Mouse (Mus musculus) kidney, embryonic 15.5 days (tissue): ENCODE data around the gene Gm19684. TPM values are rescaled to one million over a fixed set of nuclear protein-coding genes. Genes with fewer than 3 reads are reported as not detected.
A peak's percentile ranks its signal among the peaks of the same experiment; 100 is the strongest.
"Not testable (repeated sequence)": the region's sequence is repeated elsewhere in the genome, so short reads cannot be mapped to it uniquely, and the experiment has no call there.

ENCODE experiments used
- ATAC-seq: fragments of 200-750 bp; cut with Nextera tagmentation; replicated peaks from 2 replicates; pipeline ENCODE4 v1.8.0; 2017; ENCODE audit warnings: moderate TSS enrichment; ENCODE audit not compliant: low FRiP score
- H3K27ac ChIP-seq: fragments of 300-500 bp; sonication (generic); 2 replicates; pipeline ENCODE4 v1.5.1; 2015; ENCODE audit warnings: mild to moderate bottlenecking, inconsistent platforms
- H3K27me3 ChIP-seq: fragments of 300-500 bp; sonication (generic); 2 replicates; pipeline ENCODE4 v1.6.1; 2015; ENCODE audit warnings: inconsistent platforms
- H3K36me3 ChIP-seq: fragments of 300-500 bp; sonication (generic); 2 replicates; pipeline ENCODE4 v1.6.1; 2015; ENCODE audit warnings: inconsistent platforms
- H3K4me1 ChIP-seq: fragments of 300-500 bp; sonication (generic); 2 replicates; pipeline ENCODE4 v1.6.1; 2015; ENCODE audit warnings: inconsistent platforms
- H3K4me2 ChIP-seq: fragments of 300-500 bp; sonication (generic); 2 replicates; pipeline ENCODE4 v1.6.1; 2015; ENCODE audit warnings: moderate library complexity, mild to moderate bottlenecking, inconsistent platforms
- H3K4me3 ChIP-seq: fragments of 300-500 bp; sonication (generic); replicated peaks from 2 replicates; pipeline ENCODE4 v1.5.1; 2015; ENCODE audit warnings: mild to moderate bottlenecking, inconsistent platforms
- H3K9ac ChIP-seq: fragments of 300-500 bp; sonication (generic); 2 replicates; pipeline ENCODE4 v1.6.1; 2015; ENCODE audit warnings: mild to moderate bottlenecking, inconsistent platforms
- H3K9me3 ChIP-seq: fragments of 300-500 bp; sonication (generic); replicated peaks from 2 replicates; pipeline ENCODE4 v1.6.1; 2016; ENCODE audit warnings: inconsistent platforms
- WGBS: fragments of 180-500 bp; shearing (Covaris S2); methylation state at CpG from one replicate; pipeline ENCODE4 v1.1.7; 2015; ENCODE audit warnings: mixed read lengths; 5-methylcytosine and 5-hydroxymethylcytosine counted together
- polyA plus RNA-seq: library from polyadenylated mRNA; unstranded; fragments of >200 nt; fragmentation: Nextera tagmentation; extraction: Ambion mirVana; gene quantifications from 2 replicates; pipeline ENCODE4 v1.2.1, GENCODE M21; 2015

The Gm19684 gene
- not detected in 2 replicates for polyA plus RNA-seq

DNA sequence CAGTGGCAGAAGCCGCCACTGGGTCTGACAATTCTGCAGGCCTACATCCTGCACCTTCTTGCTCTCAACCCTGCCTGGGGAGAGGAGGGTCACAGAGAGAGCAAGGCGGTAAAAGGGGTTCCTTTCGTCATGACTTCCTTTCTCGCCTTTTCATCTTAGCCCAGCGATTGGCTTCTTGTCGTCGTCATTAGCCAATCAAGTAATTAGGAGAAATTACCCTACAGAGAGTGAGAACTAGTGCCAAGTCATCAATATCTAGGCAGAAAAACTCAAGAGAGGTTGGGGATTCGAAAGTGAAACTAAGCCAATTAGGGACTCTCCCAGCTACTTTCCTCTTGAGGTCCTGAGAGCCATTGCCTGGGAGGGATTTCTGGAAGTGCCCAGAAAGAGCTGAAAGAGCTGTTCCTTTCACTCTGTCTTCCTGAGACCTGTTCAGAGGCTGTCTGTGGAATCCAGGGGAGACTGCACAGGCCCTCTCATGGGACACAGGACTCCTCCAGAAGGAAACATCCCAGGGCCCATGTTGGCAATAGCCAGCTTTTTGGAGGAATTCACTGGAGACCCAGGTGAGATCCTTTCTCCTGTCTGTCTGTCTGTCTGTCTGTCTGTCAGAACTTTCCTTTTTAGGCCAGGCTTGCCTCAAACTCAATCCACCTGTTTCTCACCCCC is at the start of gene Gm19684:
Gm19684 (plus strand) TSS at position 327 of the 669 bp plus-strand sequence.
- not testable (repeated sequence) for H3K9me3 ChIP-seq, H3K36me3 ChIP-seq, H3K9ac ChIP-seq, H3K4me1 ChIP-seq, H3K27ac ChIP-seq
- peak; percentile 56; the same call in 1 of the 2 replicates for ATAC-seq
- 4% methylated on average over 8 of the region's 8 CpGs for WGBS
- H3K4me3 ChIP-seq: peak within 1 kb of the TSS; percentile 17
- H3K27me3 ChIP-seq: peaks cover 41% of the 10 kb centered on the region
- peak within 1 kb of the TSS; percentile 47 for H3K4me2 ChIP-seq

- not testable (repeated sequence) for H3K9me3 ChIP-seq, H3K27ac ChIP-seq, ATAC-seq, H3K9ac ChIP-seq, H3K4me3 ChIP-seq, H3K4me2 ChIP-seq, H3K36me3 ChIP-seq
- Histone ChIP-seq H3K27me3 (peaks cover 45% of the 10 kb centered on the region), H3K4me1 (peaks cover 12% of the 10 kb centered on the region)
These were observed 39.6 kb upstream of the Gm19684 start for GRCm38 (mm10) chr17:36081901-36082300.

DNA sequence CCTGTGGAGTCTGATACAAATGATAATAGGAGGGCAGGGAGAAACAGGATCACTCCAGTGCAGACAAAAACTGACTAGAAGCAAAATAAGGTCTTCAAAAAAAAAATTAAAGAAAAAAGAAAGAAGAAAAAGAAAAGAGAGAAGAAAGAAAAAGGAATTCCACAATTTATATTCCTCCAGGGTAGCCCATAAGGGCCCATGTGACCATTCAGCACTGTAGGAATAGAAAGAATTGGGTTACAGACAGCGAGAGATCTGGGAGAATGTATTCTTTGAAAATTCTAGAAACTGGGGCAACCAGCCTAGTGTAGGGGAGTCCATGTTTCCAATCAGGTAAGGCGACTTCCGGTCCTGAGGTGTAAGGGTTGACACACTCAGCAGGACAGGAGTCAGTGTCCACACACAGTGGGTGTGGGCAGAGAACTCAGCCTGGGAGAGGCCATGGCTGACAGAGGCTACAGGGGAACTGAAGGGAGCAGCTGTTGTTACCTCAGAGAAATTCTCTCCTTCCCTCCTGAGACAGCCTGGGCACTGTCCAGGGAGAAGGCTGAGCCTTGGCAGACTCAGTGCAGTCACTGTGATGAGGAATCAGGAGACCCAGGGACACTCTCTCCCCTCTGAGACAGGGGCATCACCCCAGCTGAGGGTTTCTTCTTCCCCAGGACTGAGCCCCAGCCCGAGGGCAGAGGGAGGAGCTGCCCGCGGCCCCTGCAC is 38.8 kb upstream of the Gm19684 start:
- H3K9ac ChIP-seq, H3K27ac ChIP-seq: not testable (repeated sequence)
- H3K4me2 ChIP-seq: peak overlapping the region; percentile 97

GRCm38 (mm10) chr17:36083266-36083869 is 38.1 kb upstream of the Gm19684 start:
- no peak overlapping the region for H3K27ac ChIP-seq
- peaks cover 12% of the 10 kb centered on the region for H3K4me1 ChIP-seq
- no peaks in the 10 kb centered on the region for H3K9me3 ChIP-seq
- ATAC-seq: peak; percentile 88
- no peaks in the 10 kb centered on the region for H3K36me3 ChIP-seq
- H3K9ac ChIP-seq: peak overlapping the region; percentile 47; the same call in 1 of the 2 replicates
- H3K27me3 ChIP-seq: peaks cover 45% of the 10 kb centered on the region
- WGBS: 1% methylated on average over 46 of the region's 46 CpGs
- peak overlapping the region; percentile 52 for H3K4me3 ChIP-seq
- peak overlapping the region; percentile 97 for H3K4me2 ChIP-seq

More for the DNA sequence above, 38.8 kb upstream of the Gm19684 start:
- peaks cover 12% of the 10 kb centered on the region for H3K4me1 ChIP-seq
- H3K27me3 ChIP-seq: peaks cover 45% of the 10 kb centered on the region
- H3K9me3 ChIP-seq, H3K36me3 ChIP-seq: not testable (repeated sequence)
- 33% methylated on average over 6 of the region's 6 CpGs for WGBS
- H3K4me3 ChIP-seq: peak overlapping the region; percentile 52
- ATAC-seq: peak; percentile 14; the same call in 1 of the 2 replicates

GRCm38 (mm10) chr17:36083870-36084451 is 37.5 kb upstream of the Gm19684 start:
- Histone ChIP-seq H3K27ac (no peak overlapping the region), H3K36me3 (no peaks in the 10 kb centered on the region), H3K9ac (peak overlapping the region; percentile 47; the same call in 1 of the 2 replicates), H3K4me3 (peak overlapping the region; percentile 52), H3K27me3 (peaks cover 45% of the 10 kb centered on the region), H3K9me3 (no peaks in the 10 kb centered on the region), H3K4me1 (peaks cover 12% of the 10 kb centered on the region), H3K4me2 (peak overlapping the region; percentile 97)
- no peak; the same call in 1 of the 2 replicates for ATAC-seq
- under 1% methylated on average over 40 of the region's 42 CpGs for WGBS

- H3K4me2 ChIP-seq, ATAC-seq, H3K36me3 ChIP-seq, H3K4me3 ChIP-seq, H3K9me3 ChIP-seq, H3K9ac ChIP-seq, H3K27ac ChIP-seq: not testable (repeated sequence)
- Histone ChIP-seq H3K27me3 (peaks cover 45% of the 10 kb centered on the region), H3K4me1 (peaks cover 12% of the 10 kb centered on the region)
- 71% methylated on average over 1 of the region's 1 CpGs for WGBS
These were observed 35.5 kb upstream of the Gm19684 start for GRCm38 (mm10) chr17:36085976-36086375.

DNA sequence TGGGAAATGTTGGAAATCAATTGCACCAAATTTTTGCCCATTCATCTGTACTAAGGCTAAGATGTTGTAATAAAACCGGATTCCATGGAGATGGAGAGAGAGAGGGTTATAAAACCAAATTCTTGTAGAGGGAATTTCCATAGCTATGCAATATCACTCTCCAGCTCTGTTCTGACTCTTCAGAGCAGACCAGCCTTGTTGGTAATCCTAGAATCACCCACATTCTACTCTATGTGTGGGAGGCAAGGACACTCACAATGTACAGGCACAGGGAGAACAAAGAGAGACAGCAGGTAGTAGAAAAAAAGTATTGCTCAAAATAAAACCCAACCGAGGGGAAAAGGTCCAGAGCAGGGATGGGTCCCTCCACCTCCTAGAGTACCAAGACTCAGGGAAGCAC is 29.5 kb upstream of the Gm19684 start:
- not testable (repeated sequence) for H3K36me3 ChIP-seq, H3K4me2 ChIP-seq, H3K9ac ChIP-seq, H3K4me1 ChIP-seq, H3K9me3 ChIP-seq, H3K4me3 ChIP-seq, H3K27me3 ChIP-seq, H3K27ac ChIP-seq, ATAC-seq
- WGBS: no CpG with 5 or more reads among the region's 2 CpGs

DNA sequence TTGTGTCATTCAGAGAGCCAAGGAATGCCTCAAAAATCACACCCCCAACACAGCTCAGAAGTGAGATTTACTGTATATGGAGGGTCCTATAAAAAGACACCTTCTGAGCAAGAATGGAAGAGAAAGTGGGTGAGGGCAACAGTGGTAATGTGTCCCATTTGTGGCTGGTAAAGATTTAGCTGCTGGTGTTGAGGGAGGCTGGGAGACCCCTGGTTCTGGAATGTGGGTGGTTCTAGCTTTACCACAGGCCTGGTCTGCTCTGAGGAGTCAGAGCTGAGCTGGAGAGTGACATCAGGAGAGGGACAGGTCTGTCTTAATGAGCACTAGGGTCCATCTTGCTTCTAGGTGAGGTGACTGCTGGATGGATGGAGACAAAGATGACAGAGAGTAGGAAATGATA is 29.0 kb upstream of the Gm19684 start:
- H3K27me3 ChIP-seq, H3K27ac ChIP-seq, H3K4me2 ChIP-seq, H3K9me3 ChIP-seq, ATAC-seq, H3K9ac ChIP-seq, H3K4me3 ChIP-seq, H3K36me3 ChIP-seq, H3K4me1 ChIP-seq: not testable (repeated sequence)

DNA sequence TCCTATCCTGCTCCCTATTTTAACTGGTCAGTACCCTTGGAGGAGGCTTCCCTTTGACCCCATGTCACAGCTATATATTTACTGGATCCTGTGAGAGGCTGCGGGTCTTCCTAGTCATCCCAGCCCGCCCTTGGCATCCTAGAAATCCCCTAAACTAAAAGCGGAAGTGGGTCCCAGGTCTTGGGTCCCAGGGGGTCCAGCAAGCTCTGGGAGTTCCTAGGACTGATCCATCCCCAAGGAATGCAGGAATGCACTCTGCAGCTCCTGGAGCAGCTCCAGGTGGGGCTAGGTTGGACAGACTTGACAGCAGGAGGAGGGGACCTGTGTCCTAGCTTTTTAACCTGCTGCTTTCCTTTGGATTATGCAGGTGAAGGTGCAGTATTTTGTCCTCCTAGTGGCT is 27.5 kb upstream of the Gm19684 start:
- no peak for ATAC-seq
- Histone ChIP-seq H3K9me3 (no peaks in the 10 kb centered on the region), H3K4me3 (no peak overlapping the region), H3K9ac (no peak overlapping the region), H3K27ac (no peak overlapping the region), H3K4me1 (no peaks in the 10 kb centered on the region), H3K36me3 (no peaks in the 10 kb centered on the region), H3K27me3 (peaks cover 6% of the 10 kb centered on the region; the same call in 1 of the 2 replicates), H3K4me2 (no peak overlapping the region)
- WGBS: 28% methylated on average over 3 of the region's 3 CpGs

- not testable (repeated sequence) for ATAC-seq, H3K9ac ChIP-seq, H3K4me1 ChIP-seq, H3K4me3 ChIP-seq, H3K4me2 ChIP-seq, H3K27ac ChIP-seq, H3K36me3 ChIP-seq, H3K9me3 ChIP-seq, H3K27me3 ChIP-seq
- 67% methylated on average over 2 of the region's 2 CpGs for WGBS
These were observed 21.9 kb upstream of the Gm19684 start for GRCm38 (mm10) chr17:36099603-36100002.

DNA sequence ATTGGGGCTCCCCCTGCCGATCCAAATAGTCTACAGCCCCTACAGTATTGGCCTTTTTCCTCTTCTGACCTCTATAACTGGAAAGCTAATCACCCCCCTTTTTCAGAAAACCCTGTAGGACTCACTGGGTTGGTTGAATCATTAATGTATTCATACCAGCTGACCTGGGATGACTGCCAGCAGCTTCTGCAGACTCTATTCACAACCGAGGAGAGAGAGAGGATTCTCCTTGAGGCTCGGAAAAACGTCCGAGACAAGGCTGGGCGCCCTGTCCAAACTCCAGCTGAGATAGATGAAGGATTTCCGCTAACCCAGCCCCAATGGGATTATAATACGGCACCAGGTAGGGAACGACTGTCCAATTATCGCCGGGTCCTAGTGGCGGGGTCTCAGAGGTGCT is 19.4 kb upstream of the Gm19684 start:
- not testable (repeated sequence) for ATAC-seq, H3K9me3 ChIP-seq, H3K27ac ChIP-seq, H3K4me1 ChIP-seq, H3K4me3 ChIP-seq, H3K27me3 ChIP-seq, H3K9ac ChIP-seq, H3K36me3 ChIP-seq, H3K4me2 ChIP-seq
- 93% methylated on average over 12 of the region's 12 CpGs for WGBS

GRCm38 (mm10) chr17:36110129-36110528 is 11.3 kb upstream of the Gm19684 start:
- 52% methylated on average over 3 of the region's 3 CpGs for WGBS
- ATAC-seq, H3K9me3 ChIP-seq, H3K27ac ChIP-seq, H3K9ac ChIP-seq, H3K4me2 ChIP-seq, H3K4me1 ChIP-seq, H3K4me3 ChIP-seq, H3K36me3 ChIP-seq: not testable (repeated sequence)
- H3K27me3 ChIP-seq: peaks cover 50% of the 10 kb centered on the region
